Mouse (Mus musculus) mesoderm, embryonic 11.5 days (tissue): ENCODE measurements at regions not wholly inside any gene's neighbourhood (a gene's known extent, or its start where the extent isn't known, plus 50 kb on each side); places are given as distances from the start of the nearest gene placed in this dataset.

ENCODE experiments used
- DNase-seq: peaks from one replicate; pipeline ENCODE4 v3.0.0-alpha.2; 2012; ENCODE audit warnings: low read depth, low spot score

- DNase-seq, result no peak
These were observed 50.8 kb upstream of the Haao start for GRCm38 (mm10) chr17:83898531-83898930.
